Mouse (Mus musculus): Measurements from ENCODE around the gene Mfsd2a. TPM values are rescaled to one million over a fixed set of nuclear protein-coding genes. Genes with fewer than 3 reads are reported as not detected.
A peak's percentile ranks its signal among the peaks of the same experiment; 100 is the strongest.

Mfsd2a gene
- total RNA-seq, 2 experiments from 2014 or later, result 0.59 to 0.90 TPM

GRCm38 (mm10) chr4:122980684-122981083 lies 19.7 kb upstream of the Mfsd2a start:
- no peak for DNase-seq (ENCODE audit: low spot score in 2 of 2)

GRCm38 (mm10) chr4:122979826-122980225 lies 18.8 kb upstream of the Mfsd2a start:
- no peak for DNase-seq (ENCODE audit: low spot score in 2 of 2)

- no peak for DNase-seq (ENCODE audit: low spot score in 2 of 2)
Measured at GRCm38 (mm10) chr4:122978850-122979249, 17.9 kb upstream of the Mfsd2a start.

GRCm38 (mm10) chr4:122976885-122977284 lies 15.9 kb upstream of the Mfsd2a start:
- DNase-seq (ENCODE audit: low spot score in 2 of 2), result no peak

DNA sequence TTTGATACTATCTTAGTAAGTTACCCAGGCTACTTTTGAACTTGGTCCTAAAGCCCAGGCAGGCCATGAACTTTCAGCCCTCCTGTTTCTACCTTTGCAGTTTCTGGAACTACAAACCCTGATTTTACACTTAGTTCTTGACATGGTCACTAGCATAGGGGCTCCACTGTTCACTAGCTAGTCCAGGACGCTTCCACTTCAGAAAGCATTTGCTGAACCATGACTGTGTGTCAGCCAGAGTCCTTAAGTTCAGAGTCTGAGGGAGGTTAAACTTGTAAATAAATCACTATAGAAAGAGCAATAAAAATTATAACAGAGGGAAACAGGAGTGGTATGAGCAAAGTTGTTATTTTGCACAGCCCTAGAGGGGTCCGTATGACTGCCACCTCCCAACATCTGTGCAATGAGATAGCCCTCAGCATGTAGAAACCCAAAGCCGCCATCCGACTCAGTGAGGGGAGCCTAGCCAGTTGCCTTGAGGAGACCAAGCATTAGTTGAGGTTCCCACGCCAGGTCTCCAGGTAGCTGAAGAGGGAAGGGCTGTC lies 14.1 kb upstream of the Mfsd2a start:
- DNase-seq (ENCODE audit: low spot score in 2 of 2), result no peak

GRCm38 (mm10) chr4:122972056-122972455 lies 11.1 kb upstream of the Mfsd2a start:
- DNase-seq (ENCODE audit: low spot score in 2 of 2), result no peak

DNA sequence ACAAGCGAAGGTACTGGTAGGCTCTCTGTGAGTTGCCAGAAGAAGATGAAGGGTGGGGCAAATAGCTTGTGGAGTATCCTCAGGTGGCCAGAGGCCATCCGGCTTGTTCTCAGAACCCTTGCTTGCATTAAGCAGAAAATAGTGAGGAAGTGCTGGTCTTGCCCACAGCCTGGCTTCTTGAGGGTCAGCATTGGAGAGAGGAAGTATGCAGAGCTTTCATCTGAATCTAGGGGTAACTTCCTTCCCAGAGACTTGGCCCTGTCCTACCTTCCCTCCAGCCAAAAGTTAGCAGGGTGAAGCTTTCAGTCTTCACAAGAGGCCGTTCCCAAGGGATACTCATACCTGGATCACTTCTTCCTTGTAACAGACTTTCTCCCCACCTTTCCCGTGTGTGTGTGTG lies 10.7 kb upstream of the Mfsd2a start:
- DNase-seq (ENCODE audit: low spot score in 2 of 2), result no peak

GRCm38 (mm10) chr4:122971191-122971590 lies 10.2 kb upstream of the Mfsd2a start:
- no peak for DNase-seq (ENCODE audit: low spot score in 2 of 2)

- no peak for DNase-seq (ENCODE audit: low spot score in 2 of 2)
Measured at GRCm38 (mm10) chr4:122968106-122968505, 7.1 kb upstream of the Mfsd2a start.

DNA sequence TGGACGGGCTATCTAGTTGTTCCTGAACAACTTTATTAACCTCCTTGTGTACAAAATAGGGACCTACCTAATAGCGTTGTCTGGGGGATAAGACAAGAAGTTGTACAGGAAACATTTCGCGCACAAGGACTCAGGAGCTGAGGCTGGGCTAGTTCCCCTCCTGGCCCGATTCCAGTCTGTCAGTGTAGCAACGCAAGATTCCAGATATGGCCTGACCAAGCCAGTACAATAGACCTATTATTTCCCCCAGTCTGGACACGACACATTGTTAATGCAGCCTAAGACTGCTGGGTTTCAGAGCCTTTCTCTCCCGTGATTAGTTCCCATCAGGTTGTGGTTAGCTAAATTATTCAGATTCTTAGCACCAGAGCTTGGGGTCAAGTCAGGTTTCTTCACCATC lies 1.8 kb upstream of the Mfsd2a start:
- DNase-seq (ENCODE audit: low spot score in 2 of 2), result no peak

DNA sequence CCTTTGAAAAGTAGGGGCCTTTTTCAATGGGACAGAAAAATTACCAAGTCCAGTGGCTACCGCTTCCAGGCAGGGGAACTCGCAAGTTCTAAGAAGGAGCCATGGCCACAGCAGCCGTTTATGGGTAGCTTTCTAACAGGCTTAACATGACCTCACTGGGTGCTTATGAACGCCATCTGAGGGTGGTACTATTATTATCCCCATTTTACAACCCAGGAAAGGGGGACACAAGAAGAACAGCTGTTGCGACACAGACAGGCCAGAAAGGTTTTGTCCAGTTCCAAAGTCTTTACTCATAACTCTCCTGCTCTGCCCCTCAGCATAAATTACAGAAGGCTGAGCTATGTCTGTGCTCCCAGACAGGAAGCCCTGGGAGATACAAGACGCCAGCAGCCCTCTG lies 601 bp upstream of the Mfsd2a start:
- no peak for DNase-seq (ENCODE audit: low spot score in 2 of 2)

DNA sequence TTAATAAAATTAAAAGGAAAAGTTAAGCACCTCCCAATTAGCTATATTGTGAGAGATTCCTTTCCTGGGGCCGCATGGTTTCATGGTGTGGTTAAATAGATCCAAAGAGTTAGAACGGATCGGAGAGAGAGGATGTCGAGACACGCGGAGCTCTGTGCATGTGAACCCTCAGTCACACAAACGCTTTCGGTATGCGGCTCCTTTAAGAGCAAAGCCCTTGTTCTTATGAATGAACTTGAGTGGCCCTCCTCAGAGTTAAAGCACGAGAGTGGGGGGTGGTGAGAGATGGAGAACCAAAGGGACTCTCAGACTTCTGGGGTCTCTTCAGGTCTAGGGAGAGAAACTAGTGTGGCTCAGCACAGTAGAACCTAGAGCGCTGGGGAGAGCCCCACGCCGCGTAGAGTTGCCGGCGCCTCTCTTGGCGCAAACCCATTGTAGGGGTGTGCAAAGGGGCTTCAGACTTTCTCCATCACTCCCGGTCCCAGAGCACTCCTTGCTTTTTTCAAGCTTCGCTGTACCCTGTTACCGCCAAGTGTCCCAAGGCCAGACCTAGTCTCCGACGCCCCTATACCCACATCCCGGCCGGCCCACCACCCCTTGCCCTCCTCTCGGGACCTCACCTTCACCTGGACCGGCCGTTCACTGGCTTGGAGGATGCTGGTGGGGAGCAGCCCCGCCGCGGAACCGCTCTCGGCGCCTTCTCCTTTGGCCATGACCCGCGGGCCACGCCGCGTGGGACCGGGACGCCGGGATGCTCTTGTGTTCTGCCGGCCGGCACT lies 478 bp downstream of the Mfsd2a start:
- no peak for DNase-seq (ENCODE audit: low spot score in 2 of 2)

DNA sequence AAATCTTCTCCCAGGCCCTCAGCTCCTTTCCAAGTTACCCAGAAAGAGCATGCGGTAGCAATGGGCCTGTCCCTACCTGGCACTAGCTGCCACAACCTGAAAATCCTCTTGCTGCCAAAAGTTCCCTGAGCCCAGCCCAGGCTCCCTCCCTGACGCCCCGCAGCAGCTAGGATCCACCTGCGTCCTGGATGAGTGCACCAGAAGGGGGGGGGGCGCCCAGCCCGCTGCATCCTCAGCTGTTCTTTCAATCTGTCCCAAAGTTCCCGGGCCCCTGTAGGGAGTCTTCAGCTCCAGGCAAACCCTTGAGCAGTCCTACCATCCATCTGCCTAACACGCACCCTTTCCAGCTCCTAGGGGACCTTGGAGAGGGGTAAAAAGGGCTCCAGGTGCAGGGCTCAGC lies 1.2 kb downstream of the Mfsd2a start:
- DNase-seq (ENCODE audit: low spot score in 2 of 2), result no peak

GRCm38 (mm10) chr4:122958491-122959031 lies 2.4 kb downstream of the Mfsd2a start:
- no peak for DNase-seq (ENCODE audit: low spot score in 2 of 2)

- DNase-seq (ENCODE audit: low spot score in 2 of 2), result no peak
Measured at GRCm38 (mm10) chr4:122956301-122956700, 4.7 kb downstream of the Mfsd2a start.

DNA sequence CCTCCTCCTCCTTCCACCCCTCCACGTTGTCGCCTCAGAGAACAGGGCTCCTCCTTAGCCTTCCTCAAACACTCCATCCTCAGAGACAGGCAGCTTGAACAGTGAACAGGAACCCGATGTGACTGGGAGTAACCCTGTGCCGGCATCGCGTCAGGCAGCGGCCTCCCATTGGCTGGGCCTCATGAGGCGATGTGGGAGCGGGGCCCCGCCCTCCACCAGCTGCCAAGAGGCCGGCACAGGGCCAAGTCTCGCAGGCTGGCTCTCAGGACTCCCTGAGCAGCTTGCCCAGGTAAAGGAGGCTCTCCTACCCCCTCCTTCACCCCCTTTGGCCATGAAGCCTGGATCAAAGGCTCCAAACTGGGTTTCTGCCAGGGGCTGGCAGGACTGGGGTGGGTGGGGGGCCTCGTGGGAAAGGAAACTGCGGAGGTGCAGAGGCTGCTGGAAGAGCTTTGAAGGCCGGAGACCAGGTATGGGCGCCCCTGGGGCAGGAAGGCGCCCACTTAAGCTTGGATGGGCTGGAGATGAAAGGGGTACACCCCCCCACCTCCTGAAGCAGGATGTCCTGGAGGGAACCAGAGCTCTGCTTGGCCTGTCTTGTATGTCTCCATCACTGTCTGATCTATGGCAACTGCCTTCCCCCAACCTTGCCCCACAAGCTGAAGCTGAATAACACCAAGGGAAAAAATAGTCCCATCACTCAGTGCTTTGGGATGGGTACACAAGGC lies 5.4 kb downstream of the Mfsd2a start:
- peak; percentile 54 to 61 for DNase-seq (ENCODE audit: low spot score in 2 of 2)

DNA sequence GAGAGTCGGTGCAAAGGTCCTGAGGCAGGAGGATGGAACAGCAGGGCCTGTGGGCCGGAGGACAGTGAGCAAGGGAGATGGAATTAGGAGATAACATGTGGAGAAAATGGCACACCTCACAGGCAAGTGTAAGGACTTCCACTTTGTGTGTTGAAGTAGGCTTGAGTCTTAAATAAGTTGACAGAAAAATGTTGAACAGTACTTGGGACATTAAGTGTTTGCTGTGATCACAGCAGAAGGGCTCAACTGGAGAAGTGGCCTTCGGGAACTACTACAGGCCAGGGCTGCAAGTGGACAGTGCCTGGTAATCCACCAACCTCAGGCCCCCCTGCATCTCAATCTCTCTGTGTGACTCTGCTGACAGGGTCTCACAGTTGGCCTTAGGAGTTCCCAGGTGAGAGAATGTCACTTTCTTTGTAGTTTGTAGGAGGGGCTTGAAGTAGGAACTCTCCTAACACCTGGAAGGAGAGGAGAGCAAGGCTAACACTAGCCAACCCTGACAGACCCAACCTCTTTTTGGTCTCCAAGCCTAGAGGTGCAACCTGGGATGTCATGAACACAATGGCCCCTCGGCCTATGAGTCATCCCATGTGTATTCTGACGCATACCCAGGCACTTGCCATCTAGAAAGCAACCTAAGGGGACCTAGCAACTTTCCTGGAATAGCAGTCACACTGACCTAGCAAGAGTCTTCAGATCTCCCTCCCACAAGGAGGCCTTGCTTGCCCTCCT lies 6.1 kb downstream of the Mfsd2a start:
- DNase-seq (ENCODE audit: low spot score in 2 of 2), result no peak

- no peak for DNase-seq (ENCODE audit: low spot score in 2 of 2)
Measured at GRCm38 (mm10) chr4:122949096-122949495, 11.9 kb downstream of the Mfsd2a start.

DNA sequence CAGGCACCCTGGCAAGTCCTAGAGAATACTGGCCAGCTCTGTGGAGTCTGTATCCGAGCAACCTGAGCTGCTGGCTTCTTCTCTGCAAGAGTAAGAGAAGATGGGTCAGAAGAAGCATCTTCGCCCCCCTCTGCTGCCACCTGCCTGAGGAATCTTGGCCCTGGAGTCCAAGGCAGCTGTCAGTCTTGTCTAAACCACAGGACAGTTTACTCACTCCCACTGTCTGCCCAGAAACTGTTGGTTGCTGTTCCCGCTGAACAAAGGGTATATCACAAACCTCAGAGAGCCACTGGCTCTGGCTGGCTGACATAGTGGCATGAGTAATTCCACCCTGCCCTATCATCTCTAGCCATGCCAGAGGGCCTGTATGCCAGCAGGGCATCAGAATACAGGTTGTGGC lies 13.8 kb downstream of the Mfsd2a start:
- DNase-seq (ENCODE audit: low spot score in 2 of 2), result no peak

GRCm38 (mm10) chr4:122944408-122944807 lies 16.6 kb downstream of the Mfsd2a start:
- no peak for DNase-seq (ENCODE audit: low spot score in 2 of 2)

- no peak for DNase-seq (ENCODE audit: low spot score in 2 of 2)
Measured at GRCm38 (mm10) chr4:122939048-122939796, 21.8 kb downstream of the Mfsd2a start.
